Mouse (Mus musculus): ENCODE measurements at regions not wholly inside any gene's neighbourhood (a gene's known extent, or its start where the extent isn't known, plus 50 kb on each side); places are given as distances from the start of the nearest gene placed in this dataset.

GRCm38 (mm10) chr8:126096056-126096455, 101.1 kb downstream of the Kcnk1 start:
- Histone ChIP-seq H3K36me3 (replicated peaks in 1 of 2; ENCODE audit: control insufficient read depth in 1 of 2, insufficient read depth in 1 of 2, low read length in 1 of 2) (no peaks in the 10 kb centered on the region), H3K4me1 (ENCODE audit: control insufficient read depth in 1 of 2, insufficient read depth in 2 of 2) (no peaks in the 10 kb centered on the region), H3K9me3 (replicated peaks; ENCODE audit: low read length) (peaks cover 8% of the 10 kb centered on the region), H3K4me2 (ENCODE audit: insufficient read depth, low read depth, poor library complexity, severe bottlenecking) (no peak overlapping the region), H3K79me2 (replicated peaks; ENCODE audit: control insufficient read depth, extremely low read depth, insufficient read depth, poor library complexity, severe bottlenecking) (no peaks in the 10 kb centered on the region), H3K27ac (ENCODE audit: insufficient read depth, low read depth) (no peak overlapping the region), H3K4me3 (replicated peaks in 1 of 3; ENCODE audit: low read depth in 2 of 3, low read length in 2 of 3, poor library complexity in 1 of 3) (no peak overlapping the region), H3K27me3 (replicated peaks) (peaks cover 68% of the 10 kb centered on the region), H3K9ac (ENCODE audit: insufficient read depth, low read depth) (no peak overlapping the region)
- no peak for TF ChIP-seq CHD1 (IDR thresholded peaks at IDR 0.05; ENCODE audit: low read depth, low read length)
- no peak for TF ChIP-seq UBTF (IDR thresholded peaks at IDR 0.05; ENCODE audit: low read depth, low read length)
- TF ChIP-seq CHD2 (IDR thresholded peaks at IDR 0.05; ENCODE audit: low read length) = no peak
- TF ChIP-seq EP300 (IDR thresholded peaks at IDR 0.05; ENCODE audit: low read length) = no peak
- dilution Hi-C loops (cut with MboI; ENCODE audit: extremely low pct_ligation_motif_present, extremely low pct_unique_long_range_greater_than_20kb, low sequenced_read_pairs) = no loop called here
- DNase-seq (ENCODE audit: extremely low read depth) = no peak
- in situ Hi-C loops (cut with MboI; ENCODE audit: low pct_ligation_motif_present, low pct_unique_long_range_greater_than_20kb, low sequenced_read_pairs) = no loop called here

GRCm38 (mm10) chr8:126096636-126097170, 101.7 kb downstream of the Kcnk1 start:
- Histone ChIP-seq H3K27ac (ENCODE audit: insufficient read depth, low read depth) (no peak overlapping the region), H3K4me2 (ENCODE audit: insufficient read depth, low read depth, poor library complexity, severe bottlenecking) (no peak overlapping the region), H3K4me3 (replicated peaks in 1 of 3; ENCODE audit: low read depth in 2 of 3, low read length in 2 of 3, poor library complexity in 1 of 3) (no peak overlapping the region), H3K79me2 (replicated peaks; ENCODE audit: control insufficient read depth, extremely low read depth, insufficient read depth, poor library complexity, severe bottlenecking) (no peaks in the 10 kb centered on the region), H3K9me3 (replicated peaks; ENCODE audit: low read length) (peaks cover 9% of the 10 kb centered on the region), H3K36me3 (replicated peaks in 1 of 2; ENCODE audit: control insufficient read depth in 1 of 2, insufficient read depth in 1 of 2, low read length in 1 of 2) (no peaks in the 10 kb centered on the region), H3K4me1 (ENCODE audit: control insufficient read depth in 1 of 2, insufficient read depth in 2 of 2) (no peaks in the 10 kb centered on the region), H3K27me3 (replicated peaks) (peaks cover 72% of the 10 kb centered on the region), H3K9ac (ENCODE audit: insufficient read depth, low read depth) (no peak overlapping the region)
- TF ChIP-seq CHD1 (IDR thresholded peaks at IDR 0.05; ENCODE audit: low read depth, low read length) (no peak), TCF12 (IDR thresholded peaks at IDR 0.05; ENCODE audit: low read depth, low read length) (no peak), BHLHE40 (IDR thresholded peaks at IDR 0.05; ENCODE audit: low read depth, low read length) (no peak), ZC3H11A (IDR thresholded peaks at IDR 0.05; ENCODE audit: low read depth, low read length) (no peak), JUN (IDR thresholded peaks at IDR 0.05; ENCODE audit: insufficient read depth, low read depth, low read length) (no peak), SIN3A (IDR thresholded peaks at IDR 0.05; ENCODE audit: low read length) (no peak), KAT2A (IDR thresholded peaks at IDR 0.05; ENCODE audit: insufficient replicate concordance, low read length) (no peak), JUND (conservative IDR thresholded peaks at IDR 0.05; ENCODE audit: low read depth, low read length) (no peak), TBP (conservative IDR thresholded peaks at IDR 0.05; ENCODE audit: low read depth, low read length) (no peak), NRF1 (IDR thresholded peaks at IDR 0.05; ENCODE audit: low read depth, low read length) (no peak), E2F4 (IDR thresholded peaks at IDR 0.05; ENCODE audit: insufficient replicate concordance, low read depth, low read length) (no peak)
- no peak for DNase-seq (ENCODE audit: extremely low read depth)
- in situ Hi-C loops (cut with MboI; ENCODE audit: low pct_ligation_motif_present, low pct_unique_long_range_greater_than_20kb, low sequenced_read_pairs) (no loop called here), dilution Hi-C loops (cut with MboI; ENCODE audit: extremely low pct_ligation_motif_present, extremely low pct_unique_long_range_greater_than_20kb, low sequenced_read_pairs) (no loop called here)

GRCm38 (mm10) chr8:126098886-126099285, 103.9 kb downstream of the Kcnk1 start:
- dilution Hi-C loops (cut with MboI; ENCODE audit: extremely low pct_ligation_motif_present, extremely low pct_unique_long_range_greater_than_20kb, low sequenced_read_pairs) = no loop called here

More at GRCm38 (mm10) chr8:126098886-126099285, 103.9 kb downstream of the Kcnk1 start:
- Histone ChIP-seq H3K4me3 (replicated peaks in 1 of 3; ENCODE audit: low read depth in 2 of 3, low read length in 2 of 3, poor library complexity in 1 of 3) (no peak overlapping the region), H3K9me3 (replicated peaks; ENCODE audit: low read length) (peaks cover 11% of the 10 kb centered on the region), H3K27me3 (replicated peaks) (peaks cover 60% of the 10 kb centered on the region), H3K4me1 (ENCODE audit: control insufficient read depth in 1 of 2, insufficient read depth in 2 of 2) (no peaks in the 10 kb centered on the region), H3K9ac (ENCODE audit: insufficient read depth, low read depth) (no peak overlapping the region), H3K27ac (ENCODE audit: insufficient read depth, low read depth) (no peak overlapping the region), H3K79me2 (replicated peaks; ENCODE audit: control insufficient read depth, extremely low read depth, insufficient read depth, poor library complexity, severe bottlenecking) (no peaks in the 10 kb centered on the region), H3K36me3 (replicated peaks in 1 of 2; ENCODE audit: control insufficient read depth in 1 of 2, insufficient read depth in 1 of 2, low read length in 1 of 2) (no peaks in the 10 kb centered on the region), H3K4me2 (ENCODE audit: insufficient read depth, low read depth, poor library complexity, severe bottlenecking) (no peak overlapping the region)
- DNase-seq (ENCODE audit: extremely low read depth) = no peak
- in situ Hi-C loops (cut with MboI; ENCODE audit: low pct_ligation_motif_present, low pct_unique_long_range_greater_than_20kb, low sequenced_read_pairs) = no loop called here
- TF ChIP-seq CHD2 (IDR thresholded peaks at IDR 0.05; ENCODE audit: low read length) (no peak), BHLHE40 (IDR thresholded peaks at IDR 0.05; ENCODE audit: low read depth, low read length) (no peak)

Data from CH12.LX (cell line).